Mouse (Mus musculus): ENCODE results near the gene Mid1.
"Not testable (repeated sequence)": the region's sequence is repeated elsewhere in the genome, so short reads cannot be mapped to it uniquely, and the experiment has no call there.

DNA sequence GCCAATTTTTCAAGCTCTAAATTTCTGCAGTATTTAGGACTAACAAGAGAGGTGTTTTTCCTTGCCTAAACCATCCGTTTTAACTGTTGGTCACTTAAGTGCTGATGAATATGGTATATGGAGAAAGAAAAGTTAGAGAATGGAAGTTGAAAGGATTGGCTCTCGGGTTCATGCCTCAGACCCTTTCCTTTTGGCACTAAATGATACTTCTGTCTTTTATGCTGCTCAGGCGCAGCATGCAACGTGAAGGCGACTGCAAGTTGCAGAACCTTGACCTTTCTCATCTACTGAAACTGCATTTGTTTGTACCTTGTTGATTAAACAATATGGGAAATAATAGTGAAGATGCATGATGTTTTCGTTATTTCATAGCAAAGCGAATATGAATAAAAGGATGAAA, 285.5 kb downstream of the Mid1 start:
- not testable (repeated sequence) for TF ChIP-seq CTCF (IDR thresholded peaks at IDR 0.05; ENCODE audit: low read depth, low read length); POLR2A (IDR thresholded peaks at IDR 0.05; ENCODE audit: extremely low read depth, insufficient read depth, low read length)
